Mouse (Mus musculus) ES-E14 (cell line): ENCODE results near the gene Tiam1. TPM values are rescaled to one million over a fixed set of nuclear protein-coding genes. Genes with fewer than 3 reads are reported as not detected.

ENCODE experiments used
- DNase-seq: peaks from one replicate; pipeline ENCODE4 v3.0.0-alpha.2; 2013; ENCODE audit warnings: low read depth, low spot score
- H3K27ac ChIP-seq: 2 replicates; pipeline ENCODE4 v1.5.1; 2012; ENCODE audit warnings: low read depth, mild to moderate bottlenecking, low read length, moderate library complexity, mixed read lengths; ENCODE audit not compliant: poor library complexity, insufficient read depth, severe bottlenecking
- H3K36me3 ChIP-seq: 2 replicates; pipeline ENCODE4 v1.6.1; 2012; ENCODE audit warnings: mild to moderate bottlenecking, low read length, moderate library complexity, mixed read lengths; ENCODE audit not compliant: control insufficient read depth, poor library complexity, insufficient read depth, severe bottlenecking
- H3K4me1 ChIP-seq, 2 experiments: fragments of 150-350 bp in 1 of 2; sonication (generic) in 1 of 2; 2 replicates each; pipeline ENCODE4 v1.6.1; 2012; ENCODE audit warnings: low read length in 2 of 2, mild to moderate bottlenecking in 1 of 2, mixed read lengths in 1 of 2; ENCODE audit not compliant: control insufficient read depth in 2 of 2, insufficient read depth in 2 of 2, poor library complexity in 1 of 2
- H3K4me3 ChIP-seq, 2 experiments: fragments of 150-350 bp in 1 of 2; sonication (generic) in 1 of 2; 2 replicates each; pipeline ENCODE4 v1.5.1; 2012; ENCODE audit warnings: low read length in 2 of 2, low read depth in 1 of 2, mild to moderate bottlenecking in 1 of 2, mixed read lengths in 1 of 2; ENCODE audit not compliant: insufficient read depth in 1 of 2, poor library complexity in 1 of 2, severe bottlenecking in 1 of 2
- H3K9ac ChIP-seq: 2 replicates; pipeline ENCODE4 v1.6.1; 2012; ENCODE audit warnings: low read depth, mild to moderate bottlenecking, low read length, mixed read lengths; ENCODE audit not compliant: poor library complexity, insufficient read depth, severe bottlenecking
- H3K9me3 ChIP-seq: fragments of 150-350 bp; sonication (generic); 2 replicates; pipeline ENCODE4 v1.6.1; 2012; ENCODE audit warnings: low read depth, mild to moderate bottlenecking, low read length; ENCODE audit not compliant: control insufficient read depth, insufficient read depth
- CHD2 ChIP-seq: IDR thresholded peaks from 2 replicates; pipeline ENCODE4 v1.6.1; 2014; ENCODE audit warnings: mild to moderate bottlenecking, low read depth, low read length, inconsistent platforms
- HCFC1 ChIP-seq: IDR thresholded peaks from 2 replicates; pipeline ENCODE4 v1.6.1; 2012; ENCODE audit warnings: low read length, inconsistent platforms, borderline replicate concordance; ENCODE audit not compliant: insufficient read depth
- MAFK ChIP-seq: IDR thresholded peaks from 2 replicates; pipeline ENCODE4 v1.6.1; 2014; ENCODE audit warnings: mild to moderate bottlenecking, low read depth, low read length, inconsistent platforms; ENCODE audit not compliant: insufficient read depth
- ZC3H11A ChIP-seq: IDR thresholded peaks from 2 replicates; pipeline ENCODE4 v1.6.1; 2012; ENCODE audit warnings: low read depth, mild to moderate bottlenecking, inconsistent platforms, low read length, borderline replicate concordance
- ZNF384 ChIP-seq: IDR thresholded peaks from 2 replicates; pipeline ENCODE4 v1.6.1; 2012; ENCODE audit warnings: low read depth, low read length, inconsistent platforms
- in situ Hi-C, 2 experiments: fragments of 600-800 bp; cut with MboI; formaldehyde crosslinking; loops; one replicate each; pipeline ENCODE4 v1.15.1; 2025; ENCODE audit warnings: low sequenced_read_pairs in 2 of 2, inconsistent platforms in 1 of 2; ENCODE audit not compliant: unreplicated experiment in 2 of 2
- total RNA-seq: library from RNA; depleted of rRNA; stranded (reverse); fragments of 300-350 nt; gene quantifications from 2 replicates; pipeline ENCODE4 v1.2.3, GENCODE M21; 2012

Gene Tiam1
- total RNA-seq, 1 experiment: 15.7 TPM

- no peak overlapping the region for H3K27ac ChIP-seq
- no peaks in the 10 kb centered on the region for H3K9me3 ChIP-seq
- H3K4me3 ChIP-seq: peak overlapping the region; percentile 76 to 98
- in situ Hi-C loops: no loop called here
- TF ChIP-seq ZNF384 (no peak), MAFK (no peak), CHD2 (no peak), HCFC1 (no peak), ZC3H11A (no peak)
- H3K9ac ChIP-seq: peak overlapping the region; percentile 74
- H3K36me3 ChIP-seq: no peaks in the 10 kb centered on the region
- no peak for DNase-seq
- H3K4me1 ChIP-seq: peaks cover 8 to 17% of the 10 kb centered on the region in 2 experiments; a peak in 3 of 4 replicates
Measured at GRCm38 (mm10) chr16:90143416-90143759, 181 bp downstream of the Tiam1 start.

- H3K36me3 ChIP-seq: no peaks in the 10 kb centered on the region
- peak overlapping the region; percentile 74 for H3K9ac ChIP-seq
- in situ Hi-C loops: no loop called here
- TF ChIP-seq HCFC1 (no peak), CHD2 (no peak), ZC3H11A (no peak), MAFK (no peak), ZNF384 (no peak)
- peak overlapping the region; percentile 76 to 98 for H3K4me3 ChIP-seq
- H3K4me1 ChIP-seq: peaks cover 11 to 17% of the 10 kb centered on the region in 2 experiments; a peak in 3 of 4 replicates
- no peak for DNase-seq
- H3K27ac ChIP-seq: no peak overlapping the region
- H3K9me3 ChIP-seq: no peaks in the 10 kb centered on the region
Measured at GRCm38 (mm10) chr16:90142574-90143415, 774 bp downstream of the Tiam1 start.

- DNase-seq: no peak
- in situ Hi-C loops: no loop called here
- no peak overlapping the region for H3K27ac ChIP-seq
- H3K9me3 ChIP-seq: no peaks in the 10 kb centered on the region
- H3K9ac ChIP-seq: 0 out of 2 replicates have a peak overlapping the region, but pooled peaks have one; percentile 12
- no peaks in the 10 kb centered on the region for H3K36me3 ChIP-seq
- TF ChIP-seq ZNF384 (no peak), ZC3H11A (no peak), CHD2 (no peak), HCFC1 (no peak), MAFK (no peak)
- H3K4me1 ChIP-seq: peaks cover 14 to 17% of the 10 kb centered on the region in 2 experiments; a peak in 3 of 4 replicates
- H3K4me3 ChIP-seq: peak overlapping the region; percentile 76 to 98
Measured at GRCm38 (mm10) chr16:90142247-90142573, 1.4 kb downstream of the Tiam1 start.

- H3K27ac ChIP-seq: no peak overlapping the region
- in situ Hi-C loops: no loop called here
- TF ChIP-seq HCFC1 (no peak), MAFK (no peak), ZC3H11A (no peak), CHD2 (no peak), ZNF384 (no peak)
- no peak overlapping the region; a peak in 1 of 4 replicates for H3K4me3 ChIP-seq
- H3K4me1 ChIP-seq: peaks cover 14 to 18% of the 10 kb centered on the region in 2 experiments; a peak in 3 of 4 replicates
- H3K9me3 ChIP-seq: no peaks in the 10 kb centered on the region
- H3K9ac ChIP-seq: no peak overlapping the region
- DNase-seq: no peak
- H3K36me3 ChIP-seq: no peaks in the 10 kb centered on the region
Measured at GRCm38 (mm10) chr16:90141556-90141955, 2.0 kb downstream of the Tiam1 start.
